Mouse (Mus musculus): ENCODE measurements around the gene Olfr1271. TPM values are rescaled to one million over a fixed set of nuclear protein-coding genes. Genes with fewer than 3 reads are reported as not detected.

Gene Olfr1271
- not detected in 2 replicates for polyA plus RNA-seq (2012; rRNA removed)

DNA sequence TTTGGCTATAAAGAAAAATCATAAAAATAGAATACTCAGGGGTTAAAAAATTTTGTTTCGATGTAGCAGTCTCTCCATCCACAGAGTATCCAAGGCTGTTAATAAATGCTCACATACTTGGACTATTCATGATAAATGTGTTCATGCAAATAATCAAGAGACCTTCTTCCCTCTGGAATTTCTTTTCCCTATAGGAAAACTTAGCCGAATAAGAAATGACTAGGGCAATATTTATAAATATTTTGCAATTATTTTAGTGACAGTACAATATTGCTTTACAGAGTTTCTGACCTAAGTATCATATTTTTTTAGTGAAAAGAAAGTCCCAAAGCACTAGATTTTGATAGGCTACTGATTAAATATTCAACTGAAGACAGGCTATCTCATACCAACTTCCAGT, at the start of gene Olfr1271:
Olfr1271 (minus strand) TSS at position 101 of the 400 bp plus-strand sequence.

DNA sequence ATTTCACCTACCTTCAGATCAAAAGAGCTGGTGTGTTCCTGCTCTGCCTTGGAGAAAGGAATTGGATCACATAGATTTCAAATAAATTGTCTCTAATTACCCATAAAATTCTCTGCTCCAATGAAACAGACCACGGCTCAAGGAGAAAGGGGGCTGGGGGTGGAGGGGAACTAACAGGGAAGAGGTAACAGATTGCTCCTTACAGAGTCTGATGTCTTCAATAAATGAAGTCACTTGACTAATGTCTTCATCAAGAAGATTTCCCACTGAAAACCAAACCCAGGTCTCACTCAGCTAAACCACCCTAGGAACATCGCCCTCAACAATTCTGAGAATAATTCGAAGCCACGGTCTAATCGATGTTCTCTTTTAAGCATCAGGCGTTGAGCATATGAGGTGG, 21.9 kb upstream of the Olfr1271 start, which contains the start of gene Olfr1272:
Olfr1272 (minus strand) TSS at position 101 of the 400 bp plus-strand sequence.

DNA sequence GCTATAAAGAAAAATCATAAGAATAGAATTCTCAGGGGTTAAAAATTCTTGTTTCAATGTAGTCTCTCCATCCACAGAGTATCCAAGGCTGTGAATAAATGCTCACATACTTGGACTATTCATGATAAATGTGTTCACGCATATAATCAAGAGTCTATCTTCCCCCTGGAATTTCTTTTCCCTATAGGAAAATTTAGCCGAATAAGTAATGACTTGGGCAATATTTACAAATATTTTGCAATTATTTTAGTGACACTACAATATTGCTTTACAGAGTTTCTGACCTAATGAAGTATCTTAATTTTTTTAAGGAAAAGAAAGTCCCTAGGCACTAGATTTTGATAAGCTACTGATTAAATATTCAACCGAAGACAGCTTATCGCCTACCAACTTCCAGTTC, 13.3 kb downstream of the Olfr1271 start, which contains the start of gene Olfr142:
Olfr142 (minus strand) TSS at position 101 of the 400 bp plus-strand sequence.

DNA sequence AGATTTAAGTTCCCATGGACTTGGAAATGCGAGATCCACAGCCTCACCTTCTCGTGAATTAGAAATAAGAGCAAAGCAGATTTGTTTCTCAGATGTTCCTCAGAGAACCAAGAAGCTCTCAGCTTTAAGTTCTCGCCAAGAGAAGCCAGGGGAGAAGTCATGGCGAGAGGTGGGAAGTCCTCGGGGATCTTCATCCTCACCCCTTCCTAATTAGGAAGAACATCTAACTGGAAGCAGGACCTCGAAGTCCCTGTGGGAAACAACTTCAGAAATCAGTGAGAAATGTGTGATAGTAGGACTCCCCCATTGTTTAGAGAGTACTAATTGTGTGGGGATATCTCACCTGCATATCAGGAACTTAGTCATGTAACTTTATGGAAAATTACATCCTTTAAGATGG, 46.4 kb downstream of the Olfr1271 start, which contains the start of gene Olfr1506:
Olfr1506 (minus strand) TSS at position 101 of the 400 bp plus-strand sequence.

Other genes with a start within 250 kb of the Olfr1271 start
- not detected in 2 replicates for gene Olfr1264, start 245.5 kb downstream of the Olfr1271 start, polyA plus RNA-seq (2012; rRNA removed)
- not detected in 2 replicates for gene Olfr1265, start 235.7 kb downstream of the Olfr1271 start, polyA plus RNA-seq (2012; rRNA removed)
- gene Olfr140, start 207.4 kb downstream of the Olfr1271 start, polyA plus RNA-seq (2012; rRNA removed) = not detected in 2 replicates
- not detected in 2 replicates for gene Olfr1269, start 149.6 kb downstream of the Olfr1271 start, polyA plus RNA-seq (2012; rRNA removed)
- gene Olfr32, start 128.7 kb downstream of the Olfr1271 start, polyA plus RNA-seq (2012; rRNA removed) = not detected in 2 replicates
- gene Olfr1270, start 117.9 kb downstream of the Olfr1271 start, polyA plus RNA-seq (2012; rRNA removed) = not detected in 2 replicates
- gene Olfr1506, start 46.5 kb downstream of the Olfr1271 start, polyA plus RNA-seq (2012; rRNA removed) = not detected in 2 replicates
- not detected in 2 replicates for gene Olfr142, start 13.4 kb downstream of the Olfr1271 start, polyA plus RNA-seq (2012; rRNA removed)
- not detected in 2 replicates for gene Olfr1272, start 21.8 kb upstream of the Olfr1271 start, polyA plus RNA-seq (2012; rRNA removed)
- not detected in 2 replicates for gene Gm13769, start 51.2 kb upstream of the Olfr1271 start, polyA plus RNA-seq (2012; rRNA removed)
- gene Olfr1274-ps, start 127.7 kb upstream of the Olfr1271 start, polyA plus RNA-seq (2012; rRNA removed) = not detected in 2 replicates

All from liver, embryonic 18 days (tissue).